Mouse (Mus musculus): Measurements from ENCODE around the gene Olfr1373.
"Not testable (repeated sequence)": the region's sequence is repeated elsewhere in the genome, so short reads cannot be mapped to it uniquely, and the experiment has no call there.

The Olfr1373 gene

DNA sequence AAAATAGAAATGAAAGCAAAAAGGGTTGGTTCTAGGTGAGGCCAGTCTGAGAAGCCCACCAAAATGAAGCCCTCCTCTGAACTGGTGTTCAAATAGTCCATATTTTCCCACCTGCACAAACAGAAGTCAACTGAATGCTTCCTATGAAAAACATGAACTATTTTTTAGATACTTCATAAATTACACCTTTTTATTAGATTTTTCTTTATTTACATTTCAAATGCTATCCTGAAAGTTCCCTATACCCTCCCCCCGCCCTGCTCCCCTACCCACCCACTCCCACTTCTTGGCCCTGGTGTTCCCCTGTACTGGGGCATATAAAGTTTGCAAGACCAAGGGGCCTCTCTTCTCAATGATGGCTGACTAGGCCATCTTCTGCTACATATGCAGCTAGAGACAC is at the start of gene Olfr1373:
Gene Olfr1373 (minus strand): TSS at position 101 of the 400 bp plus-strand sequence.
- in situ Hi-C loops (cut with MboI; ENCODE audit: low pct_unique_long_range_greater_than_20kb in 1 of 2, low sequenced_read_pairs in 2 of 2, unreplicated experiment in 1 of 2), result loop anchor here (10.0 to 25.0 kb wide), 3 partner anchors 69 to 199 kb away; partner anchors contain the start of gene Olfr1371 (in 1 of the 2)

DNA sequence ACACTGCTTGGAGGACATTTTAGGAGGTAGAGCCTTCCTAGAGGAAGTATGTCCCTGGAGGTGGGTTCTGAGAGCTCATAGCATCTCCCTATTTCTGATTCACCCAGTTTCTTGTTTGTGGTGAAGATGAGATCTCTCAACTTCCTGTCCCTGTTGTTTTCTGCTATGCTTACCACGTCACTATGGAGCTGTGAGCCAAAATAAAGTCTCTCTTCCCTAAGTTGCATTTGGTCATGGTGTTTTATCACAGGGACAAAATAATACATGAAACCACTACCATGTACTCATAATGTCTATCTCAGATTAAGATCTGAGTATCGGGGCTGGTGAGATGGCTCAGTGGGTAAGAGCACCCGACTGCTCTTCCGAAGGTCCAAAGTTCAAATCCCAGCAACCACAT is 35.3 kb upstream of the Olfr1373 start:
- in situ Hi-C loops (cut with MboI; ENCODE audit: low pct_unique_long_range_greater_than_20kb in 1 of 2, low sequenced_read_pairs in 2 of 2, unreplicated experiment in 1 of 2), result not testable (repeated sequence)

DNA sequence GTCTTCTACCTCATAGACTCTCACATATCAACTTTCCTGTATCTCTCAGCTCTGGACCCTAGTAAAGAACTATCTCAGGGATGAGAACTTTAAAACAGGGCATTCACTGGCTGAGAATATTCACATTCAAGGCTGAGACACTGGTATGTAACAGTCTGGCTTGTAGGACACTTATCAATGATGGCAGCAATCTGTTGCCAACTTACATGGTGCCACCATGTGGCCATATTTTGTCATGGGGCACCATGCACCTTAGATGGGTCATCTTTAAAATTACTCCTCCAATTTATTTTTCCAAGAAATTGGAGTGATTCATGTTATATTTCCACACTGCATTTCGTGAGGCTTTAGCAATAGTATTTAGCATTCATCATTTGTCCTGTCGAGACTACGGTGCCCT is 34.6 kb upstream of the Olfr1373 start:
- in situ Hi-C loops (cut with MboI; ENCODE audit: low pct_unique_long_range_greater_than_20kb in 1 of 2, low sequenced_read_pairs in 2 of 2, unreplicated experiment in 1 of 2), result not testable (repeated sequence)

DNA sequence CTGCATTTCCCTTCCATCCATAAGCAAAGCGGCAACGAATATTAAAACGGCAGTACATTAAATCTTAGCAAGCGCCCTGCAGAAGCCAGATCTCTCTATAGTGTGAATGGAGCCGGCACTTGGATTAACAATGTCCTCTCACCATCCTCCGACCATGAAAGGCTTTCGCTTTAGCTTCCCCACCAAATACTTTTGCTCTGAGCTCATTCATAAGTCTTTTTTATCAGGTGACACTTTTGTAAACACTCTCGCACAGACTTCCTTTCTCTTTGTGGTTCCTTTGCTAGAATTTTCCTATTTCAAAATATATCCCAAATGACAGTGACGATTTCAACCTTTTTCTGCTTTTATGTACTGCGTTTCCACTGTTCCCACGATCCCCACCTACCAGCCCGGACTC is 23.1 kb upstream of the Olfr1373 start:
- in situ Hi-C loops (cut with MboI; ENCODE audit: low pct_unique_long_range_greater_than_20kb in 1 of 2, low sequenced_read_pairs in 2 of 2, unreplicated experiment in 1 of 2), result no loop called here

- in situ Hi-C loops (cut with MboI; ENCODE audit: low pct_unique_long_range_greater_than_20kb in 1 of 2, low sequenced_read_pairs in 2 of 2, unreplicated experiment in 1 of 2), result not testable (repeated sequence)
These were observed 22.6 kb upstream of the Olfr1373 start for GRCm38 (mm10) chr11:52167901-52168302.

DNA sequence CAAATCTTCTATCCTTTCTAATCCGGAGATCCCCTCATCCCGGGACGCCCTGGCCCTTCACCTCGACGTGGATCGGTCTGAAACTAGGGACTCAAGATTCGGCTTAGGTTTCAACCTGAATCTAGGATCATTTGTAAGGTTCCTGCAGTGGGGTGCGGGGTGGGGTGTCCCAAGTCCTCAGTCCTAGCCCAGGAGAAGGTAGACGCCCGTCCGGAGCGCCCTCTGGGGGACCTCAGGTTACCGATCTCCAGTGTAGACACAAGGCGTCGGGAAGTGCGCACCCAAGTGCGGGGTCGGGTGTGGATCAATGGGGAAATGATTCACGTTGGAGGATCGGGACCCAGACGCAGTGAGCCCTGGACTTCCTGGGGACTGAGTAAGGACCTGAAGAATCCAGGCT is 21.8 kb upstream of the Olfr1373 start:
- in situ Hi-C loops (cut with MboI; ENCODE audit: low pct_unique_long_range_greater_than_20kb in 1 of 2, low sequenced_read_pairs in 2 of 2, unreplicated experiment in 1 of 2), result no loop called here

- in situ Hi-C loops (cut with MboI; ENCODE audit: low pct_unique_long_range_greater_than_20kb in 1 of 2, low sequenced_read_pairs in 2 of 2, unreplicated experiment in 1 of 2), result no loop called here
These were observed 18.6 kb upstream of the Olfr1373 start for GRCm38 (mm10) chr11:52163926-52164325.

- in situ Hi-C loops (cut with MboI; ENCODE audit: low pct_unique_long_range_greater_than_20kb in 1 of 2, low sequenced_read_pairs in 2 of 2, unreplicated experiment in 1 of 2), result loop anchor here (10.0 to 25.0 kb wide), 3 partner anchors 71 to 201 kb away; partner anchors contain the start of gene Olfr1371 (in 1 of the 2)
These were observed 1.7 kb downstream of the Olfr1373 start for GRCm38 (mm10) chr11:52143675-52144074.

DNA sequence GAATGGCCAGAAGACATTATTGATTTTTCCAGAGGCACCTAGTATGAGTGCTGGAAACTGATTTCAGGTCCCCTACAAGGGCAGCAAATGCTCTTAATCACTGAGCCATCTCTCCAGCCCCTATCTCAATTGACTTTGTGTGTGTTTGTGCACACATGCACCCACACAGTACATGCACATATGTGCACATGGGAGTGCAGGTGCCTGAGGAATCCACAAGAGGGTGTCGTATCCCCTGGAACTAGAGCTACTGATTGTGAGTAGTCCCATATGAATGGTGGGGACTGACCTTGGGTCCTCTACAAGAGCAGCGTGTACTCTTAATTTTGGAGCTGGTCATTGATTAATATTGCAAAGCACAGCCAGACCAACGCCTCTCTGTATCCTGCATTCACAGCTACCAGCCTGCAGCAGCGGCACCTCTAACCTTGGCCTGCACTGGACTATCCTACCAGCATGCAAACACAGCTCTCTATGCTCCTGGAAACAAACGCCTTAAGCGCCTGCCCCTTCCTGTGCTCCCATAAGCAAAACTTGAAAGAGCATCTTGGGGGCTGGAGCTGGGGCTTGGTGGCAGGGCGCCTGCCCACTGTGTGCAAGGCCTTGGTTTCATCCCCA is 14.8 kb downstream of the Olfr1373 start:
- in situ Hi-C loops (cut with MboI; ENCODE audit: low pct_unique_long_range_greater_than_20kb in 1 of 2, low sequenced_read_pairs in 2 of 2, unreplicated experiment in 1 of 2), result loop anchor here in 1 of 2 experiments (25.0 kb wide), 1 partner anchor 207 kb away; no protein-coding TSS in a partner anchor

- in situ Hi-C loops (cut with MboI; ENCODE audit: low pct_unique_long_range_greater_than_20kb in 1 of 2, low sequenced_read_pairs in 2 of 2, unreplicated experiment in 1 of 2), result loop anchor here in 1 of 2 experiments (25.0 kb wide), 1 partner anchor 207 kb away; no protein-coding TSS in a partner anchor
These were observed 15.5 kb downstream of the Olfr1373 start for GRCm38 (mm10) chr11:52129621-52130450.

GRCm38 (mm10) chr11:52129171-52129570 is 16.2 kb downstream of the Olfr1373 start:
- in situ Hi-C loops (cut with MboI; ENCODE audit: low pct_unique_long_range_greater_than_20kb in 1 of 2, low sequenced_read_pairs in 2 of 2, unreplicated experiment in 1 of 2), result loop anchor here in 1 of 2 experiments (25.0 kb wide), 1 partner anchor 208 kb away; no protein-coding TSS in a partner anchor

DNA sequence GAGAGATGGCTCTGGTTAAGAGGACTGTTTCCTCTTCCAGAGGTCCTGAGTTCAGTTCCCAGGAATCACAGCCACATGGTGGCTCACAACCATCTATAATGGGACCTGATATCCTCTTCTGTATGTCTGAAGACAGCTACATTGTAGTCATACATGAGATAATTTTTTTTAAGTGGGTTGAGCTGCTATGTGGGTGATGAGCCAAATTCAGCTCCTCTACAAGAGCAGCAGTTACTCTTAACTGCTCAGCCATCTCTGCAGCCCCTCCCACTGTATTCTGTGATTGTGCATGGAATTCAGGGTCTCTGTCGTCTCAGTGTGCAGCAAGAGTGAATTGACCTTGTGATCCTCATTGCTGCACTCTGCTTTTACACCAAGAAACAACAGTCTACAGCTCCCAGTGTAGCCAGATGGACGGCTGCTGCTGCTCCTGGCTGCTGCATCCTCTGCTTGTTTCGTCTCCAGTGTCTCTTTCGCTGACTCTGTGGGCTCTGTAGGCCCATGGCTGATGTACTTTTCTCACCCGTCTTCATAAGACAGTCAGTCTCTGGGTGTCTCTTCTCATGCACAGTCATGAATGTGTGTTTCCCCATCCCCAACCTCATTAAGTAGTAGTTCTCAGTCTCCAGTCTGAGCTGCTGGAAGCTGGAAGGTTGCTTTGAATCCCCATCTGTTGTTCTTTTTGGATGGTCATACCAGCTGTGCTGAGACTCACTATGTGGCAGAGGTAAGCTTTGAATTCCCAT is 16.8 kb downstream of the Olfr1373 start:
- in situ Hi-C loops (cut with MboI; ENCODE audit: low pct_unique_long_range_greater_than_20kb in 1 of 2, low sequenced_read_pairs in 2 of 2, unreplicated experiment in 1 of 2), result loop anchor here in 1 of 2 experiments (25.0 kb wide), 1 partner anchor 209 kb away; no protein-coding TSS in a partner anchor

DNA sequence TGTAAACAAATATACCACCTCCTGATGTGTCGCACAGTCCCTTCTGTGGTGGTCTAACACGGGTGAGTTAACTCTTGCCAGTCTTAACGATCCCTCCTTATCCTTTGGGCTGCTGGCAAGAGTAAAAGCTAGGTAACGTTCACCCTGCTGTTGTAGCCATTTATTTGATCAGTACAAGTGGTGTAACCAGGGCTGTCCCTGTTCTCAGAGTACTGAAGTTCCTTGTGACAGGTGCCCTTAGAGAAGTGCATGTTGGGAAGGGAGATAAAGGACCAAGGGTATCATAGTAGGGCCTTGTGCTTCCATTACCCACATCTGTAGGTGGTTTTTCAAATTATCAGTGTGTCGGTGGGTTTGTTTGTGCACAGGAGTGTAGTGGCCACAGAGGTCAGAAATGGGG is 17.6 kb downstream of the Olfr1373 start:
- in situ Hi-C loops (cut with MboI; ENCODE audit: low pct_unique_long_range_greater_than_20kb in 1 of 2, low sequenced_read_pairs in 2 of 2, unreplicated experiment in 1 of 2), result loop anchor here in 1 of 2 experiments (25.0 kb wide), 1 partner anchor 210 kb away; no protein-coding TSS in a partner anchor

- in situ Hi-C loops (cut with MboI; ENCODE audit: low pct_unique_long_range_greater_than_20kb in 1 of 2, low sequenced_read_pairs in 2 of 2, unreplicated experiment in 1 of 2), result loop anchor here in 1 of 2 experiments (25.0 kb wide), 1 partner anchor 210 kb away; no protein-coding TSS in a partner anchor
These were observed 18.2 kb downstream of the Olfr1373 start for GRCm38 (mm10) chr11:52127169-52127568.

GRCm38 (mm10) chr11:52124468-52124867 is 20.9 kb downstream of the Olfr1373 start:
- in situ Hi-C loops (cut with MboI; ENCODE audit: low pct_unique_long_range_greater_than_20kb in 1 of 2, low sequenced_read_pairs in 2 of 2, unreplicated experiment in 1 of 2), result no loop called here

DNA sequence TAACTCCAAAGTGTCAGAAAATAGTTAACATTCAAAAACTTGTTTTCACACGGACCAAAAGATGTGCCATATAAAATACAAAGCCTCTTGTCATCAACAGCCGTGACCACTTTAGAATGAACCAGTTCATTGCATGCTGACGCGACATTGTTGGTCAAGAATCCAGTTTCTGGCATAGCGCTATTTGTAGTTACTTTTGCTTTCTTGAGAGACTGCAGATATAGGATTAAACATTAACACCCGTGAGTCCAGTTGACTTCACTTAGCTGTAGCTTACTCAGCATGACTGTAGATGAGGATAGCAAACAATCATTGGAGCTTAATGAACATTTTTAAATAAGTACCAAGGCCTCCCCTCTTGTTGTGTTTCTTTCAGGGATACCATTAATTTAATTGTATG is 23.3 kb downstream of the Olfr1373 start:
- in situ Hi-C loops (cut with MboI; ENCODE audit: low pct_unique_long_range_greater_than_20kb in 1 of 2, low sequenced_read_pairs in 2 of 2, unreplicated experiment in 1 of 2), result no loop called here

GRCm38 (mm10) chr11:52120415-52120814 is 24.9 kb downstream of the Olfr1373 start:
- in situ Hi-C loops (cut with MboI; ENCODE audit: low pct_unique_long_range_greater_than_20kb in 1 of 2, low sequenced_read_pairs in 2 of 2, unreplicated experiment in 1 of 2), result not testable (repeated sequence)

GRCm38 (mm10) chr11:52117156-52117555 is 28.2 kb downstream of the Olfr1373 start:
- in situ Hi-C loops (cut with MboI; ENCODE audit: low pct_unique_long_range_greater_than_20kb in 1 of 2, low sequenced_read_pairs in 2 of 2, unreplicated experiment in 1 of 2), result no loop called here

Measured in mouse embryonic stem cell (cell line).